7 mouse cellular contexts compared by ENCODE assay signal in genomic region chr4:97600875-97601835, GRCm38 (mm10).
DNase-seq lines count a peak whose midpoint lies in the region; ATAC-seq and TF ChIP-seq lines count a peak whose summit lies in the region.

No protein-coding gene starts in this region.

- no peak overlapping the region for H3ac ChIP-seq in C2C12 (ENCODE audit: control insufficient read depth, insufficient read length, low read depth)

- peaks cover 15% of the 10 kb centered on the region for H3K4me1 ChIP-seq in forebrain, embryonic 14.5 days (ENCODE audit: control insufficient read depth, insufficient read depth, low read length)
- H3K4me1 ChIP-seq in liver, embryonic 16.5 days (ENCODE audit: control insufficient read depth, low read depth, low read length): peaks cover 3% of the 10 kb centered on the region; the same call in 1 of the 2 replicates

- peak overlapping the region; percentile 26; the same call in 1 of the 2 replicates for H3K9ac ChIP-seq in forebrain, embryonic 14.5 days (ENCODE audit: low read length)
- H3K9ac ChIP-seq in liver, embryonic 16.5 days (ENCODE audit: low read depth, low read length): no peak overlapping the region

- peak; percentile 94 for DNase-seq in Muller cell, postnatal 12 days (ENCODE audit: inconsistent ontology term)
- peak; percentile 39 for DNase-seq in forebrain, embryonic 14.5 days (ENCODE audit: low spot score)
- DNase-seq in urinary bladder, postnatal 25 days (ENCODE audit: low spot score): no peak
- DNase-seq in ovary, postnatal 36 days (ENCODE audit: low spot score): no peak
- DNase-seq in layer of hippocampus, adult 8-10 months (ENCODE audit: low spot score in 2 of 2): no peak

- no peaks in the 10 kb centered on the region for H3K79me2 ChIP-seq in C2C12 (ENCODE audit: control insufficient read depth, insufficient read depth)

- 45% methylated on average over 8 of the region's 8 CpGs for WGBS in forebrain, embryonic 14.5 days
- 22% methylated on average over 8 of the region's 8 CpGs for WGBS in liver, embryonic 16.5 days (ENCODE audit: insufficient replicate concordance)

- no peaks in the 10 kb centered on the region for H3K9me3 ChIP-seq in forebrain, embryonic 14.5 days (replicated peaks; ENCODE audit: control insufficient read depth, low read length)
- H3K9me3 ChIP-seq in liver, embryonic 16.5 days (replicated peaks; ENCODE audit: control insufficient read depth, low read length): no peaks in the 10 kb centered on the region

- no peaks in the 10 kb centered on the region for H3K79me3 ChIP-seq in C2C12 (ENCODE audit: low read depth)

- H3K4me3 ChIP-seq in C2C12 (ENCODE audit: insufficient read depth, poor library complexity, severe bottlenecking): no peak overlapping the region
- H3K4me3 ChIP-seq in forebrain, embryonic 14.5 days (ENCODE audit: low read depth, low read length): no peak overlapping the region
- H3K4me3 ChIP-seq in liver, embryonic 16.5 days (ENCODE audit: low read depth, low read length): no peak overlapping the region

- peak; percentile 71 for ATAC-seq in forebrain, embryonic 14.5 days
- ATAC-seq in liver, embryonic 16.5 days (ENCODE audit: low read depth): peak; percentile 97

- H3K36me3 ChIP-seq in C2C12 (ENCODE audit: control insufficient read depth, insufficient read depth): no peaks in the 10 kb centered on the region
- H3K36me3 ChIP-seq in forebrain, embryonic 14.5 days (ENCODE audit: control insufficient read depth, insufficient read depth, low read length): no peaks in the 10 kb centered on the region
- H3K36me3 ChIP-seq in liver, embryonic 16.5 days (ENCODE audit: control insufficient read depth, insufficient read depth): no peaks in the 10 kb centered on the region

- TF ChIP-seq CTCF in C2C12 (IDR thresholded peaks at IDR 0.05; ENCODE audit: control insufficient read depth, insufficient read depth, insufficient read length): no peak

- peak overlapping the region; percentile 72 for H3K27ac ChIP-seq in forebrain, embryonic 14.5 days (ENCODE audit: low read depth, low read length)
- no peak overlapping the region for H3K27ac ChIP-seq in liver, embryonic 16.5 days (ENCODE audit: low read length)

- H3K27me3 ChIP-seq in C2C12 (ENCODE audit: control insufficient read depth, insufficient read depth, insufficient read length): no peaks in the 10 kb centered on the region
- no peaks in the 10 kb centered on the region for H3K27me3 ChIP-seq in forebrain, embryonic 14.5 days (replicated peaks; ENCODE audit: control insufficient read depth, insufficient read depth, low read length)
- H3K27me3 ChIP-seq in liver, embryonic 16.5 days (ENCODE audit: control insufficient read depth, insufficient read depth, low read depth, low read length): no peaks in the 10 kb centered on the region

- H3K4me2 ChIP-seq in forebrain, embryonic 14.5 days (ENCODE audit: low read length): no peak overlapping the region
- peak overlapping the region; percentile 28; the same call in 1 of the 2 replicates for H3K4me2 ChIP-seq in liver, embryonic 16.5 days (ENCODE audit: low read depth, low read length)

TF ChIP-seq in C2C12, 6 proteins besides CTCF, POLR2A, EP300 and RAD21:
- no peak for TF ChIP-seq MYOD1 (IDR thresholded peaks at IDR 0.05; ENCODE audit: control insufficient read depth, insufficient read length, low read depth)
- TF ChIP-seq FOSL1 (IDR thresholded peaks at IDR 0.05; ENCODE audit: insufficient read depth, low read length, poor library complexity, severe bottlenecking): peak; percentile 11

Comparison
In these comparisons a context has a peak if more than half of its experiments do, and no peak if none do; other contexts are left out.
1. DNase-seq: peak in Muller cell, postnatal 12 days (single experiment) and forebrain, embryonic 14.5 days (single experiment); none in urinary bladder, postnatal 25 days (single experiment), ovary, postnatal 36 days (single experiment) and layer of hippocampus, adult 8-10 months (0 of 2).